Mouse (Mus musculus) forebrain, postnatal 0 days (tissue): ENCODE data around the gene Gjc3. TPM values are rescaled to one million over a fixed set of nuclear protein-coding genes. Genes with fewer than 3 reads are reported as not detected.

Experiments used
- ATAC-seq: fragments of 200-750 bp; cut with Nextera tagmentation; 2 replicates; pipeline ENCODE4 v1.8.0; 2017; ENCODE audit warnings: mild to moderate bottlenecking, moderate library complexity
- DNase-seq: peaks from one replicate; pipeline ENCODE4 v3.0.0-alpha.2; 2015
- H3K27ac ChIP-seq: fragments of 300-500 bp; sonication (generic); 2 replicates; pipeline ENCODE4 v1.5.1; 2014; ENCODE audit warnings: low read depth, mild to moderate bottlenecking, antibody characterized with exemption, low read length, moderate library complexity, mixed read lengths
- H3K27me3 ChIP-seq: fragments of 300-500 bp; sonication (generic); 2 replicates; pipeline ENCODE4 v1.6.1; 2014; ENCODE audit warnings: mild to moderate bottlenecking, low read length, mixed read lengths; ENCODE audit not compliant: insufficient read depth
- H3K36me3 ChIP-seq: fragments of 300-500 bp; sonication (generic); 2 replicates; pipeline ENCODE4 v1.6.1; 2014; ENCODE audit warnings: mild to moderate bottlenecking, moderate library complexity; ENCODE audit not compliant: insufficient read depth
- H3K4me1 ChIP-seq: fragments of 300-500 bp; sonication (generic); 2 replicates; pipeline ENCODE4 v1.6.1; 2014; ENCODE audit warnings: antibody characterized with exemption; ENCODE audit not compliant: insufficient read depth
- H3K4me2 ChIP-seq: fragments of 300-500 bp; sonication (generic); 2 replicates; pipeline ENCODE4 v1.6.1; 2014; ENCODE audit warnings: low read depth, mild to moderate bottlenecking, moderate library complexity
- H3K4me3 ChIP-seq: fragments of 300-500 bp; sonication (generic); 2 replicates; pipeline ENCODE4 v1.5.1; 2014; ENCODE audit warnings: low read depth, low read length, mixed read lengths
- H3K9ac ChIP-seq: fragments of 300-500 bp; sonication (generic); 2 replicates; pipeline ENCODE4 v1.6.1; 2014; ENCODE audit warnings: mild to moderate bottlenecking
- H3K9me3 ChIP-seq: fragments of 300-500 bp; sonication (generic); 2 replicates; pipeline ENCODE4 v1.6.1; 2016; ENCODE audit warnings: low read length
- CTCF ChIP-seq: sonication (generic); IDR thresholded peaks from 2 replicates; pipeline ENCODE4 v1.5.1; 2016; ENCODE audit warnings: antibody characterized with exemption, control low read depth, low read depth
- WGBS: fragments of 180-500 bp; shearing (Covaris S2); extraction: QIAGEN DNeasy Blood & Tissue Kit; methylation state at CpG from one replicate; pipeline ENCODE4 v1.1.7; 2014; 5-methylcytosine and 5-hydroxymethylcytosine counted together
- polyA plus RNA-seq: library from polyadenylated mRNA; unstranded; fragments of >200 nt; fragmentation: Nextera tagmentation; extraction: Ambion mirVana; gene quantifications from 2 replicates; pipeline ENCODE4 v1.2.1, GENCODE M21; 2015
- total RNA-seq: library from RNA; depleted of rRNA; stranded (reverse); fragments of >200 nt; gene quantifications from 2 replicates; pipeline ENCODE4 v1.2.3, GENCODE M21; 2014; rRNA removed

Gjc3 gene
- total and polyA plus RNA-seq, 2 experiments from 2014 or later, result 0.64 to 0.95 TPM

- Histone ChIP-seq H3K36me3 (no peaks in the 10 kb centered on the region), H3K9ac (no peak overlapping the region), H3K27ac (no peak overlapping the region), H3K4me1 (no peaks in the 10 kb centered on the region), H3K4me3 (no peak overlapping the region), H3K9me3 (no peaks in the 10 kb centered on the region), H3K4me2 (no peak overlapping the region), H3K27me3 (peaks cover 3% of the 10 kb centered on the region; the same call in 1 of the 2 replicates)
- no peak for ATAC-seq
- DNase-seq, result no peak
- TF ChIP-seq CTCF, result peak; percentile 31; the same call in 1 of the 2 replicates
Measured at GRCm38 (mm10) chr5:137914508-137914907, 48.4 kb downstream of the Gjc3 start.

GRCm38 (mm10) chr5:137909564-137910262 is 53.2 kb downstream of the Gjc3 start:
- Histone ChIP-seq H3K9me3 (no peaks in the 10 kb centered on the region), H3K9ac (no peak overlapping the region), H3K27me3 (no peaks in the 10 kb centered on the region), H3K4me2 (no peak overlapping the region), H3K27ac (no peak overlapping the region), H3K4me1 (no peaks in the 10 kb centered on the region), H3K4me3 (no peak overlapping the region), H3K36me3 (no peaks in the 10 kb centered on the region)
- 88% methylated on average over 3 of the region's 3 CpGs for WGBS
- DNase-seq (no peak), ATAC-seq (no peak)
- TF ChIP-seq CTCF, result no peak

Other genes starting within 250 kb of the Gjc3 start
- gene Nyap1, start 221.5 kb downstream of the Gjc3 start, total RNA-seq, result 251 and 252 TPM in 2 replicates
- 42.0 and 48.9 TPM in 2 replicates for gene Nyap1, start 221.5 kb downstream of the Gjc3 start, polyA plus RNA-seq
- gene Tsc22d4, start 217.4 kb downstream of the Gjc3 start, total RNA-seq, result 120 and 135 TPM in 2 replicates
- gene Tsc22d4, start 217.4 kb downstream of the Gjc3 start, polyA plus RNA-seq, result 112 and 134 TPM in 2 replicates
- 28.8 and 47.4 TPM in 2 replicates for gene Ppp1r35, start 184.2 kb downstream of the Gjc3 start, total RNA-seq
- gene Ppp1r35, start 184.2 kb downstream of the Gjc3 start, polyA plus RNA-seq, result 39.1 and 41.8 TPM in 2 replicates
- gene Mepce, start 175.4 kb downstream of the Gjc3 start, total RNA-seq, result 33.3 and 47.7 TPM in 2 replicates
- 18.3 and 21.1 TPM in 2 replicates for gene Mepce, start 175.4 kb downstream of the Gjc3 start, polyA plus RNA-seq
- gene Zcwpw1, start 175.3 kb downstream of the Gjc3 start, total RNA-seq, result 3.5 and 7.7 TPM in 2 replicates
- 3.1 and 4.8 TPM in 2 replicates for gene Zcwpw1, start 175.3 kb downstream of the Gjc3 start, polyA plus RNA-seq
- gene Pilra, start 126.8 kb downstream of the Gjc3 start, total RNA-seq, result 0.14 and 0.15 TPM in 2 replicates
- 0.17 and 0.54 TPM in 2 replicates for gene Pilra, start 126.8 kb downstream of the Gjc3 start, polyA plus RNA-seq
- gene Pilrb1, start 105.0 kb downstream of the Gjc3 start, total RNA-seq, result not detected in 2 replicates
- not detected in 2 replicates for gene Pilrb1, start 105.0 kb downstream of the Gjc3 start, polyA plus RNA-seq
- gene Pilrb2, start 91.3 kb downstream of the Gjc3 start, total RNA-seq, result not detected in 2 replicates
- not detected in 2 replicates for gene Pilrb2, start 91.3 kb downstream of the Gjc3 start, polyA plus RNA-seq
- 0.08 TPM in 1 of 2 replicates, not detected in the other for gene Cyp3a13, start 41.5 kb downstream of the Gjc3 start, total RNA-seq
- not detected in 2 replicates for gene Cyp3a13, start 41.5 kb downstream of the Gjc3 start, polyA plus RNA-seq
- gene Azgp1, start 18.4 kb upstream of the Gjc3 start, total RNA-seq, result 0.62 TPM in 1 of 2 replicates, not detected in the other
- not detected in 2 replicates for gene Azgp1, start 18.4 kb upstream of the Gjc3 start, polyA plus RNA-seq
- not detected in 2 replicates for gene Smok3a, start 58.2 kb upstream of the Gjc3 start, total RNA-seq
- not detected in 2 replicates for gene Smok3a, start 58.2 kb upstream of the Gjc3 start, polyA plus RNA-seq
- not detected in 2 replicates for gene Smok3b, start 58.3 kb upstream of the Gjc3 start, total RNA-seq
- not detected in 2 replicates for gene Smok3b, start 58.3 kb upstream of the Gjc3 start, polyA plus RNA-seq
- gene Smok3c, start 90.1 kb upstream of the Gjc3 start, total RNA-seq, result not detected in 2 replicates
- gene Smok3c, start 90.1 kb upstream of the Gjc3 start, polyA plus RNA-seq, result not detected in 2 replicates
- gene Zkscan1, start 122.0 kb upstream of the Gjc3 start, total RNA-seq, result 45.3 and 59.6 TPM in 2 replicates
- 8.4 and 11.2 TPM in 2 replicates for gene Zkscan1, start 122.0 kb upstream of the Gjc3 start, polyA plus RNA-seq
- gene Zscan21, start 153.8 kb upstream of the Gjc3 start, total RNA-seq, result 27.9 and 32.9 TPM in 2 replicates
- gene Zscan21, start 153.8 kb upstream of the Gjc3 start, polyA plus RNA-seq, result 60.4 TPM in 2 replicates
- 13.6 and 13.8 TPM in 2 replicates for gene Zfp113, start 192.6 kb upstream of the Gjc3 start, total RNA-seq
- gene Zfp113, start 192.6 kb upstream of the Gjc3 start, polyA plus RNA-seq, result 6.0 and 10.7 TPM in 2 replicates
- 47.0 and 51.7 TPM in 2 replicates for gene Cops6, start 198.0 kb upstream of the Gjc3 start, total RNA-seq
- 255 and 265 TPM in 2 replicates for gene Cops6, start 198.0 kb upstream of the Gjc3 start, polyA plus RNA-seq
- gene Ap4m1, start 208.9 kb upstream of the Gjc3 start, total RNA-seq, result 56.8 and 57.0 TPM in 2 replicates
- 11.1 and 16.4 TPM in 2 replicates for gene Ap4m1, start 208.9 kb upstream of the Gjc3 start, polyA plus RNA-seq
- gene Mcm7, start 209.3 kb upstream of the Gjc3 start, total RNA-seq, result 57.9 and 62.4 TPM in 2 replicates
- 64.9 and 69.9 TPM in 2 replicates for gene Mcm7, start 209.3 kb upstream of the Gjc3 start, polyA plus RNA-seq
- 47.6 and 55.9 TPM in 2 replicates for gene Taf6, start 224.4 kb upstream of the Gjc3 start, total RNA-seq
- 44.2 and 49.8 TPM in 2 replicates for gene Taf6, start 224.4 kb upstream of the Gjc3 start, polyA plus RNA-seq
- 14.2 and 18.0 TPM in 2 replicates for gene Cnpy4, start 224.4 kb upstream of the Gjc3 start, total RNA-seq
- 18.8 and 18.9 TPM in 2 replicates for gene Cnpy4, start 224.4 kb upstream of the Gjc3 start, polyA plus RNA-seq
- gene Mblac1, start 231.2 kb upstream of the Gjc3 start, total RNA-seq, result 9.7 and 9.9 TPM in 2 replicates
- 10.1 and 11.0 TPM in 2 replicates for gene Mblac1, start 231.2 kb upstream of the Gjc3 start, polyA plus RNA-seq